Mouse (Mus musculus) adipocyte (in vitro differentiated cells): Measurements from ENCODE around the gene Mybpc1.

Experiments
- DNase-seq: peaks from one replicate; pipeline ENCODE4 v3.0.0-alpha.2; 2016; ENCODE audit warnings: low spot score

Gene Mybpc1

DNA sequence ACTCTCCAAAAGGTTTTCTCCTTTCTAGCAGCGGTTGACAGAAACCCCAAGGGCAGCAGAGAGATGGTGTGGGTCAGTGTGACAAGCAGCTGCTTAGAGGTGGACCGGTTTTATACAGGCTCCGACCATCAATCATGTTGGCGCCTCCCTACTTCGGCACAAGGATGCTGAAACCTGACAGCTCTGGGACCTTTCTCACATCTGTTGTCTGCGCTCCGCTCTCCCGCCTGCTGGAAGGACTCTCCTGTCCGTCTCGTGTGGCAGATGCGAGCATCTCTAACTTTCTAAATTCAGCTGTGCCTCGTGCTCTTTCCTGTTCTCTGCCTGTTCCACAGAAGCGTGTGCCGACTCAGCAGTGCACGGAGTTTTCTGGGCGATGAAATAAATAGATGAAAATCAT is at the start of gene Mybpc1:
Mybpc1 (minus strand) TSS at position 210 of the 400 bp plus-strand sequence.
- no peak for DNase-seq

DNA sequence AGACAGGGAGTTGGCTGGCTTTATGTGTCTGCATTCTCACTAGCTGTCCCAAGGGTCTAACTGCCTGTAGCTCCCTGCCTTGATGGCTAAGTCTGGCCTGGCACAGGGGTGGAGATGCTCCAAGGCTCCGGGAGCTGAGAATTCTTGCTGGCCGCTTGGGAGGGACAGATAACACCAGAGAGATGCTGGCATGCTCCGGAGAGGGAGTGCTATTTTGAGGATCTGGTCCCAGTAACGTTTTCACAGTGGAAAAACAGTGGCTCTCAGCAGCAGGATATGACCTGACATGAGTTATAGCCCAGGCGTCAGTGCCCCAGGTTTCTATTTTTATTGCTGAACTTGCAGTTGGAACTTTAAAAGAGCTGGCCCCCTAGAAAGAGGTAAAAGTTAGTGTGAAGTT is 40.5 kb upstream of the Mybpc1 start:
- no peak for DNase-seq

DNA sequence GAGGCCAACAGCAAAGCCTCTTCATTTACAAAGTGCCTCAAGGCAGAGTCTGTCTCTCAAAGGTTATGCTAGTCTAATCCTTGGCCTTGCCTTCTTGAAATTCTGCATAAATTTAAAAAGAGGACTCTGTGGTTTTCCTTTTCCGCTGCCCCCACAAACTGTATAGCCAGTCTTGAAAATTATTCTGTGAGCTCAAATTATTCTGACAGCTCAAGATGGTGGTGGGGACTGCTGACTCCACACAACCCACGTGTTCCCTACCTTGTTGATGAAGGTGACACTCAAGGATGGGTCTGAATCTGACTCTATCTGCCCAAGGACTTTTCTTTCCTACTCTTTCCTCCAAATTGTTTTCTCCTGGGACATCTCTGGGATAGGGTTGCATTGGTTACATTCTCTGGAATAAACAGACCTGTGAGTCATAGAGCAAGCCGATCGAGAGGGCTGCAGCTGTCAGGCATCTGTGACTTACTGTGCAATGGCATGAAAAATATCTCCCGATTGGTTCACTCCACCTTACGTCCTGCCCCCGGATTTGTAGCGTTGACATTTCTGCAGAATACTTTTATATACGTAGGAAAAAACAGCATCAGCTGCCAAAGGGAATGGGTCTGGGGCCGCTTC is 26.5 kb upstream of the Mybpc1 start:
- DNase-seq, result peak; percentile 30

DNA sequence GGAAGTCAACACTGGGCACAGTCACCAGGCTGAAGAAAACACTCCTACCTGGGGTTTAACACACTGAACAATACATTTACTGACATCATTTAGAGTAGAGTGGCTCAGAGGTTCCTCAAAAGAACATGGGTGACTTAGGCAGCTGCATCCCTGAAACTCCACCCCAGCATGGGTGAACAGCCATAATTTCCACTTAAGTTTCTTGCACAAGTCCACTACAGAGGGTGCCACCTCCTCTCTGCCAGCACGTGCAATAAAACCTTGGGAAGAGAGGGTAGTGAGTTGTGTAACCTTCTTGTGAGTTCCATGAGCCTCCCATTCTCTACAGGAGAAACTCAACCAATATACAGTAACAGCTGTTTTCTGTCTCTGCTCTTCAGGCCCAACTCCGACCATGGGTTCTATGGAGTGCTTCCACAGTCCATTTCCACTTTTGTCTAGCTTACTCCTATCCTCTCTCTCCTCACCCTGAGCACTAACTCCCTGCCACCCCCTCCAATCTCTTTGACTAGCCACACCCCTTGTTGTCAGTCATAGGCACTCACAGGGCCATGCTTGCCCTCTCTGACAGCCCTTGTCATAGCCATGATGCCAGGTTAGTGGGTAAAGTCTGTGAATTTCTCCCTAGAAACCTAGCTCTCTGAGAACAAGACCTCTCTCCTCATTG is 25.8 kb upstream of the Mybpc1 start:
- no peak for DNase-seq

DNA sequence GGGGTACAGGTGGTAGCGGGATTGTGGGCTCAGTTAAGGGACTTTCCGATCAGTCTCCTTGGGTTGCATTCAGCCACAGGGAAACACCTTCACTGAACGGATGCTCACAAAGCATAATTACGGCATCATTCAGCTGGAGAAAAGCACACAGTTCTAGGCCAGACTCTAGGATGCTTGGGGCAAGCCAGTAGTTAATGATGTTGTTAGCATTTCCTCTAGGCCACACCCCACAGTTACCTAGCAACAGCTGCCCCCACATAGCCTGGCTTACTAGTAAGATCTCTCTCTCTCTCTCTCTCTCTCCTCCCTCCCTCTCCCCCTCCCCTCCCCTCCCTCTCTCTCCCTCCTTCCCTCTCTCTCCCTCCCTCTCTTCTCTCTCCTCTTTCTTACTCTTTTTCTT is 22.1 kb upstream of the Mybpc1 start:
- no peak for DNase-seq

DNA sequence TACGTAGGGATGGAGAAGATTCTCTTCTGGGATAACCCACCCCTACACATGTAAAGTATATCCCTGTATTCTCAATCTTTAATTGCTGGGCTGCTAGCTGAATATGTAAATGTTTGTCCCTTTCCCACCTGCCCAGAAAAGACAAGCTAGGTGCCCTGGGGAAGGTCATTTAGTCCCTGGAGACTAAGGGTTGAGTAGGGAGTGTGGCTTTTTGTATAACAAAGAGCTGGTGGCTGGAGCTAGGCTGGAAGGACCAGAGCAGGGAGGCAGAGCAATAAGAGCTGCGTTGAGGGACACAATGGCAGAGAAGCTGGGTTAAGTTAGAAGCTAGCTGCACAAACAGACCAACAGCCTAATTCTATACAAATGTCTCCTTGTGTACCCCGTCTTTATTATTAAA is 21.2 kb upstream of the Mybpc1 start:
- no peak for DNase-seq

DNA sequence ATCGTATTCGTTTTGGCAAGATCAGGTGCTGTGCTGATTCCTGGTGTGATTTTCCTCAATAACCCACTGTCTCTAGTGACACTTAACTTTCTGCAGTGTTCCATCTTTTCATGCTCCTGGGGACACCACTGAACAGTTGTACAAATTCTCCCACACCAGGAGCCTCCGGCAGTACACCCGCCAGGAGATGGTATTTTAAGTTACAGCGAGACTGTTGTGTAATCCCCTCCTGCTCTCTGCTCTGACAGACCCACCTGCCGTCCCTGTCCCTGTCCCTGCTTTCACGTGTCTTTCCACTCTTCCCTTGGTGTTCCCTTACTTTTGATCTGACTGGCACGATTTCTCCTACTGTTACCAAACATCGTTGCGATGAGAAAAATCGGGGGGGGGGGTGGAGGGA is 19.3 kb upstream of the Mybpc1 start:
- DNase-seq, result no peak

DNA sequence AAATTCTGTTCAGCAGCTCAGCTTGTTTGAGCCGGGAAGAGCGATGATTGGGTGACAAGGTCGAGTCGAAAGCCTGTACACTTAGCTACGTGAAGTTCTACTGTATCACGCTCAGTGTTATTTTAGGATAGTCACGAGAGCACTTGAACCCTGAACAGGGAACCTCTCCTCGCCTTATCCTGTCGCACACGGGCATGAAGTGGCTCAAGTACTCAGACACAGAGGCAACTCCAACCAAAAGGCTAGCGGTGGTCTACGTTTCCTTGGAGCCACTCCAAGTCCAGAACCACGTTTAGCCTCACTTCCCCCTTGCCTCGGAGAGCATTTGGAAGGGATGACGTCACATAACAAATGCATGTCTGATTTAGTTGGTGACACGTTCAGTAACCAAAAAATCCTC is 17.7 kb upstream of the Mybpc1 start:
- DNase-seq, result no peak

DNA sequence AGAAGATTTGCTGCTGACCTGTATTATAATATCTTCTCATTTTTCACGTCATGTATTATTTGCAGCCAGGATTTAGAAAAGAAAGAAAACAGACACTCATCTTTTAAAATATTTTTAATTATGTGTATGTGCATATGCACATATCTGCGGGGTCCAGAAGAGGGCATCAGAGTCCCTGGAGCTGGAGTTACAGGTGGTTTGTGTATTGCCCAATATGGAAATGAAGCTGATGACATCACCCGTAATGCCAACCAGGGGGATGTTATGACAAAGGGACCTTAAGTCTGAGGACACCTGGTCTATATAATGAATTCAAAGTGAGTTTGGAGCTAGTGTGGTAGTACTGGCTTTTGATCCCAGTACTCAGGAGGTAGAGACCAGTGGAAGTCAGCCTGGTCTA is 15.9 kb upstream of the Mybpc1 start:
- DNase-seq, result no peak

DNA sequence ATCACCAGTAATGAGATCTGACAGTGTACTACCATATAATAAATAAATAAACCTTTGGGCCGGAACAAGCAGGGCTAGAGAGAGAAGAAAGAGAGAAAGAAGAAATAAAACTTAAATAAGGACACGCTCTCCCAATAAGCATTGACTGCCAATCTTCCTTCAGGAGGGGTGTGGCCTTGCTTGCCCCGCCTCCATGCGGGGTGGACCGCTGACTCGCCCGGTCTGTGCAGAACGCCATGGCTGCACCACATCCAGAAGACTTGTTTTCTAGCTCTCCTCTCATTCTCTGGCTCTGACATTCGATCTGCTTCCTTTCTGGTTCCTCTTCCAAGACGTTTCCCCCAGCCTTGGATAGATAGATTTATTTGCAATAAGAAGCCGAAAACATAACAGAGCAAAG is 8.1 kb upstream of the Mybpc1 start:
- DNase-seq, result no peak

DNA sequence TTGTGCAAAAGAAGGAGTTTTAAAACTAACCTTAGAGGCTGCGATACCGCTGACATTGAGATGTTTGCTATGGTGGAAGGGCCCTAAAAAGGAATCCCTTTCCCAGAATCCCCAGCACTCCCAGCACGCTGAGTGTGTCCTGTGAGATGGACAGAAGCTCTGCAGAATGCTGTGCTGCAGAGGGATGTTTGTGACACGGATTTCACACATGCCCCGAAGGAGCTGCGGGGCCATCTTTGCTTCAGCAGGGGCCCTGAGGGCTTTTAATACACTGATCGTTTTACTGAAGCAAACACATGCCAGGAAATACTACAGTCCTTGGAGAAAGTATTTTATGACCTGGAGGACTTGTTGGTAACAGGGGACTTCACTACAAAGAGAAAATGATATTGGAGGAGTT is 1.7 kb upstream of the Mybpc1 start:
- no peak for DNase-seq

DNA sequence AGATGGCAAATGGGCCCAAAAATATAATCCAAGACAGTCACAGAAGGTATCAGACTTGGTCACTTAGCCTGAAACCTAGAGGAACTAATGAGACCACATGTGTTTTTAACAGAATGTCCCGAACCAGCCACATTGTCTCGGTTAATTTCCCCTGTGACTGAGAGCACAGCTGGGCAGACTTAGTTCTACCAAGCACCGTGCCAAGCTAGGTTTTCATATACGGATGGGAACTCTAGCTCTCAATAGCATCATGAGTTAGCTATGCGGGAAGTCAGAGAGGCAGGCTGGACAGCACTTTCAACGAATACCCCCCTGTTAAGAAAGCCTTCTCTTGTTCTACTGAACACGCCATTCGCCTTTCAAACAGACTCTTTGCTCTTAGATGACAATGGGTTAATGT is 1.1 kb upstream of the Mybpc1 start:
- no peak for DNase-seq

DNA sequence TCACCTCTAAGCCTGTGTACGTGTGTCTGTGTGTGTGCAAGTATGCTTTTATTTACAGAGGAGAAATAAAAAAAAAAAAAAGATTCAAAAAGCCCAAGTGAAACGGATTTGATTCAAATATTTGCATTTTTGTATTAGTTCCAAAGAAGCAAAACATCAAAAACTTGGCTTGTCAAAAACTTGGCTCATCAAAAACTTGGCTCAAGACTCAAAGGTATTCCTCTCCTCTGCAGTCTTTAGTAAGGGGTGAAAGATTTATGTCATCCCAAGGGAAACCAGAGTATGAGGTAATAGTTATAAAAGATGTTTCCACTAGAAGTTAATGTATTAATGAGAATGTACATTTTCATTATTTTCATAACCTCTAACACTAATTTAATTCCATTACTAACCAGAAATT is 1.2 kb downstream of the Mybpc1 start:
- no peak for DNase-seq

DNA sequence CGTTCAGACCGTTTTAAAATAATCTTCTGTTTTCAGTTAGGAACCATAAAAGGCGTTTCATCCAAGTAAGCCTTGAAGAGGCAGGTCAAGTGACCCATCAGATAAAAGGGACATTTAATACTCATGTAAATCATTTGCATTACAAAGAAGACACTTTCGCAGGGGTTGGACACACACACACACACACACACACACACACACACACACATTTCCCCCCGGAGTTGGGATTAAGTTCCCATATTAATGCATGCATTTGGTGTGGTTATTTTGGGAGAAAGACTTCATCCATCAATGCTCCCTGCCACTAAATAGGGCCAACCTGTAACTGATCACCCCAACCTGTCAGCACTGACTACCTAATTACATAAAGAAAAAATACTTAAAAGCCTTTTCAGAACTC is 1.7 kb downstream of the Mybpc1 start:
- no peak for DNase-seq

DNA sequence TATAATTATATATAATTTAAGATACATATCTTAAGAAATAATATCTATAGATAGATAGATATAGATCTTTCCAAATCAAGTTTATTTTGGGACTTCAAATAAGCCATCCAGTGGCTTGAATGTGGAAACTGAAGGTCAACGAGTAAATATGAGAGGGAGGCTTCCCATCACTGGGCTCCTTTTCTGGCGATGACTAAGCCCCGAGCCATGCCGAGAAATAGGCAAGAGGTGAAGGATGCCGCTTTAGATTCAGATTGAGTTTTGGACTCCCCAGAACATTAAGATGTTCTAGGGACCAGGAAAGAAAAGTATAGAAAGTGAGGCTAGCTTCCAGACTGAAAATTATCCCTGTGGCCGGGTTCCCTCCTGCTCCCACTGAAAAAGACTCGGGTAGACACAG is 4.4 kb downstream of the Mybpc1 start:
- no peak for DNase-seq

DNA sequence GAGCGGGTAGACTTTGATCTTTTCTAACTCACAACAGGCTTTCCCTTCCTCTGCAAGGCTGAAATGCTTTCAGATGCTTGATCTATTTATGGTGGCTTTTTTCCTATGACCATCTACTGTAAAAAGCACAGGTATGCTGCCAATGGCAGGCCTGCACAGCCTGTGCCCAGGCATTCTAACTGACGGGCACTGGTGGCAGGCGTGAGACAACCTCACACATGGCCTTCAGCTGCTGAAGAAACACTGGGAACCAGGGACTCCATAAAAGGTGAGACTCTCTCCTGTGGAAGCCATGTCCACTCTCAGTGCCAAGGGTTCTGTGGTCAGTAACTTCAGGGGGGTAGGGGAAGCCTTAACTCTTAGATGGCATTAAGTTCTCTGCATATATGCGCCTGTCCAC is 12.6 kb downstream of the Mybpc1 start:
- no peak for DNase-seq

DNA sequence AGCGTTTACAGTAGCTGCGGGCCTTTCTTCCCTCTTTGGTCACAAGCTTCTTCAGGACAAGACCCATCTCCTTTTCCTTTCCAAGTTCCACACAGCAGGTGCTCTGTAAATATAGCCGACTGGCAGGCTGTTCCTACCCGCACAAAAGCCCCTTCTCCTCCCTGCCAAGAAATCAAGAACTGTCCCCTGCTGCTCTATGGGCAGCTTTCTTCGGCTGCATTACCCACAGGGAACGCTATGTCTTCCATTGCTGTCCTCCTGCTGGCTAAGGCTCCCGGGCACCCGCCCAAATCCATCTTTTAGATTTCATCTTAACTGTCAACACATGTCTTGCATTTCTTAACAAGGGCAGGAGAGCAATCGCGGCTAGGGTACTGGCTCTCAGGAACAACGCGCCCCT is 13.9 kb downstream of the Mybpc1 start:
- peak; percentile 56 for DNase-seq

DNA sequence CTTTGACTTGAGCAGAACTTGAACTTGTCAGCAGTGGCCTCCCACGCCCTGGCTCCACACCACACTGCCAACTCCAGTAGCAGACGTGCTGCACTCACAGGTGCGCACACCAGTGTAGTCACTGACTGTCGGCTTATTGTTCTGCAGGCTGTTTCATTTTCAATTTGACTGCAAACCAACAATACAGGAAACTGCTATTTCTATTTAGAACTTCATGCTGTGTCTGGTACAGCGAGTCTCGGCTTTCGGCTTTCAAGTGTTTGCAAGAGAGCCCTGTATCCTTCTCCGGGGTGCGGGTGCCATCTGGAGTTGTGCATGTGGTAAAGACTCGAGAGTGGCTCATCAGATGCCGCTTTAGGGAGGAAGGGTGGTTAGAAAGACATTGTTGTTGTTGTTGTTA is 20.5 kb downstream of the Mybpc1 start:
- DNase-seq, result no peak

DNA sequence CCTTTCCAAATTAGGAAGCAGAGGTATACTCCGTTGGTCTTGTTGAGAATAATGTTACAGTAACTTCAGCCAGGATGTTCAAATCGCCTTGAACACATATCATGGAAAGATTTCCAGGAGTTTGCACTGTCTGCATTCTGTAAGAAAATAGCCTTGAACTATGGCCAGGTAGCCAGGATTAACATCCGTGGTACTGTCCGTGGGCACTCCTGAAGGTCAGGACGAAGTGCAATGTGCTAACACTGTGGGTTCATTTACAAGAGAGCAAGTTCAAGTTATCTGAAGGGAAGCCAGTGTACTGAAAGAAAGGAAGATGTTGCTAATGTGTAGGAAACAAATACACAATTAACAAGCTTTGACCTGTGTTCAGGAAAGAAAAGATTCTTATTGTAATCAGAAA is 24.2 kb downstream of the Mybpc1 start:
- no peak for DNase-seq

DNA sequence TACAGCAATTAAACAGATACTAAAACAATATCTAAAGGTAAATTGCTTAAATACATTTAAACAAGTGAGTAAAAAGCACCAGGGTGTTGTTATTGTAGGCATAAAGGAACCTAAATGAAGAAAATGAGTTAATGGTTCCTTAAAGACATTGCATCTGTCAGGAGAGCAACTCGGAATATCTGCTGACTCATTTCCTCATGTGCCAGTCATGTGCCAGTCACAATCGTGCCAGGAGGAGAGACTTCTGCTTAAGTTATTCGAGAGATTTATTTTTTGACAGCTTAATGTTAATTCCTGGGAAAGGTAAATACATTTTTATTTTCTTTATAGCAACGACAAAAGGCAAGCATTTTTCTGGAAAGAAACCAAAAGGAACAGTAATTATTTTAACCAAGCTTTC is 26.3 kb downstream of the Mybpc1 start:
- peak; percentile 5 for DNase-seq

DNA sequence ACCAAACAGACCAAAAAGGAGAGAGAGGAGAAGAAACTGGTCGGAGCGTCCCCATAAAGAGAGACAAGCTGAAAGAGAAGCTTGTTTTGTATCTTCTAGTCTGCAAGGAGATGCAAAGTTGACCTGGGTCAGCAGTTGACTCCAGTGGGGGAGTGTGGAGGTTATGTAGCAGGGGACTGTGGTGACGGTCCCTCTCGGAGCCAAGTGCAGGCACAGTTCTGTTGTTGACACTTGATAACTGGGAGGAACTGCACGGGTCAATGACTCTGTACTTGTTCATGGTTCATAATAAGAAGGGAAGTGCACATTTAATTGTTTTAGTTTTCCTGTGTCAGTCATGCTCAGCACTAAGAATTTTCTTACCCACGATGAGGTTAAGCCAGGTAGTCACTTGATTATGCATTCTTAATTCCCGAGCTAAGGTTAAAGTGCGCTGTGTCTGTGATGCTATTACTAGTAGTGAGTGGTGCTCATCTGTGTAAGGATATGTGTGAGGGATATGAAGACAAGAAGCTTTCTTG is 30.8 kb downstream of the Mybpc1 start:
- DNase-seq, result no peak

DNA sequence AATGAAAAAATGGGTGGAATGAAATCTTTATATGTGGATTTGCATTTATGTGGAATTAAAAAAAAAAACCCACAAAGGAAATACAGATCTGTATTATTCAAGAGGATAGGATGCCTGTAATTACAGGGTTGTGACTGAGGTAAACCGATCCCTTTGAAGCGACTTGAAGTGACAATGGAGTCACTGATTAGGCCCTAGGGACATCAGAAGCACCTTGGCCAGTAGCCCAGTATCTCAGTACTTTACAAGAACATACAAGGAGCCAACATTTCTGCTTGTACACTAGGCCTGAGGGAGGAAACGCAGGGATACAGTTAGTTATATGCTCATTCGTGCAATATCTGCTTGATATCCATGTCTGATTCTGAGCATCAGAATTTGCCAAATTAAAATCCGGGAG is 32.8 kb downstream of the Mybpc1 start:
- DNase-seq, result no peak

DNA sequence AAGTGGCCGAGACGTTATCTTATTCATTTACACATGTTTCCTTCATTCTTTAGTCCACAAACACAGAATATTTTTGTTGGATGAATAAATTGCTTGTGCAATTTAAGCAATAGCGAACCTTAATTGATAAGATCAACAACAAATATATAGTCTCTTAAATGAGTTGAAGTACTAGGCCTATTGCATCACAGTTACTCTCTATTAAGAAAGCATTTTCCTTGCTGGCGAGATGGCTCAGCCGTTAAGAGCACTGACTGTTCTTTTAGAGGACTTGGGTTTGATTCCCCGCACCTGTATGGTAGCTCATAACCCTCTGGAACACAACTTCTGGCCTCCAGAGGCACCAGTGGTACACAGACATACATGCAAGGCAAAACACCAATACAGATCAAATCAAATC is 47.9 kb downstream of the Mybpc1 start:
- no peak for DNase-seq

DNA sequence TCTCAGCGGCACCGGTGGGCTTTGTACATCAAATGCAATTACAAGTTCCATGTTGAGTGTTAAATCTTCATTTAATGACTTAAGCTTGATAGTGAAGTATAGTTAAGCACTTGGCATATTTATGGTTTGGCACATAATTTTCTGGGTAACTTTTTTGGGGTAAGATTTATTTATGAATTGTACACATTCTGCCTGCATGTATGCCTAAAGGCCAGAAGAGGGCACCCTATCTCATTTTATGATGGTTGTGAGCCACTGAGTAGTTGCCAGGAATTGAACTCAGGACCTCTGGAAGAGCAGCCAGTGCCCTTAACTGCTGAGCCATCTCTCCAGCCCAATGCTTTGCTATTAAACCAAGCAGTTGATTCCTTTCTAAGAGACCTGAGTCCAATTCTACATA is 52.2 kb downstream of the Mybpc1 start:
- no peak for DNase-seq
